Mouse (Mus musculus): Measurements from ENCODE around the gene Gpc1.

The Gpc1 gene

GRCm38 (mm10) chr1:92880101-92880500 lies 48.7 kb downstream of the Gpc1 start:
- no peak for DNase-seq

- DNase-seq: no peak
Observed at GRCm38 (mm10) chr1:92881982-92882381, 50.5 kb downstream of the Gpc1 start.

GRCm38 (mm10) chr1:92888901-92889655 lies 57.6 kb downstream of the Gpc1 start:
- DNase-seq: no peak

GRCm38 (mm10) chr1:92892791-92893190 lies 61.3 kb downstream of the Gpc1 start:
- no peak for DNase-seq

GRCm38 (mm10) chr1:92893896-92894295 lies 62.5 kb downstream of the Gpc1 start:
- DNase-seq: no peak

- peak; percentile 68 to 71 for DNase-seq
Observed at GRCm38 (mm10) chr1:92895089-92895488, 63.6 kb downstream of the Gpc1 start.

GRCm38 (mm10) chr1:92902786-92903185 lies 71.3 kb downstream of the Gpc1 start, which contains the start of gene Ankmy1:
Gene Ankmy1, minus strand, starts transcription at chr1:92902906.
- peak in 1 of 2 experiments; percentile 32 for DNase-seq

GRCm38 (mm10) chr1:92903627-92904026 lies 72.2 kb downstream of the Gpc1 start:
- DNase-seq: no peak

- DNase-seq: no peak
Observed at GRCm38 (mm10) chr1:92905703-92906310, 74.4 kb downstream of the Gpc1 start.

GRCm38 (mm10) chr1:92906779-92907631 lies 75.6 kb downstream of the Gpc1 start, which contains the start of gene Dusp28:
Gene Dusp28, plus strand, starts transcription at chr1:92906981.
- DNase-seq: peak; percentile 81 to 85

- no peak for DNase-seq
Observed at GRCm38 (mm10) chr1:92907632-92908360, 76.4 kb downstream of the Gpc1 start.

GRCm38 (mm10) chr1:92908664-92909063 lies 77.2 kb downstream of the Gpc1 start:
- DNase-seq: peak in 1 of 2 experiments; percentile 10

GRCm38 (mm10) chr1:92909068-92909467 lies 77.6 kb downstream of the Gpc1 start:
- peak; percentile 37 to 47 for DNase-seq

Measured in thymus, postnatal 36 days (tissue).